Mouse (Mus musculus): ENCODE measurements around the gene Creb3l4. TPM values are rescaled to one million over a fixed set of nuclear protein-coding genes. Genes with fewer than 3 reads are reported as not detected.

Gene Creb3l4
- polyA plus RNA-seq, 1 experiment from 2014 or later: 1.3 TPM

DNA sequence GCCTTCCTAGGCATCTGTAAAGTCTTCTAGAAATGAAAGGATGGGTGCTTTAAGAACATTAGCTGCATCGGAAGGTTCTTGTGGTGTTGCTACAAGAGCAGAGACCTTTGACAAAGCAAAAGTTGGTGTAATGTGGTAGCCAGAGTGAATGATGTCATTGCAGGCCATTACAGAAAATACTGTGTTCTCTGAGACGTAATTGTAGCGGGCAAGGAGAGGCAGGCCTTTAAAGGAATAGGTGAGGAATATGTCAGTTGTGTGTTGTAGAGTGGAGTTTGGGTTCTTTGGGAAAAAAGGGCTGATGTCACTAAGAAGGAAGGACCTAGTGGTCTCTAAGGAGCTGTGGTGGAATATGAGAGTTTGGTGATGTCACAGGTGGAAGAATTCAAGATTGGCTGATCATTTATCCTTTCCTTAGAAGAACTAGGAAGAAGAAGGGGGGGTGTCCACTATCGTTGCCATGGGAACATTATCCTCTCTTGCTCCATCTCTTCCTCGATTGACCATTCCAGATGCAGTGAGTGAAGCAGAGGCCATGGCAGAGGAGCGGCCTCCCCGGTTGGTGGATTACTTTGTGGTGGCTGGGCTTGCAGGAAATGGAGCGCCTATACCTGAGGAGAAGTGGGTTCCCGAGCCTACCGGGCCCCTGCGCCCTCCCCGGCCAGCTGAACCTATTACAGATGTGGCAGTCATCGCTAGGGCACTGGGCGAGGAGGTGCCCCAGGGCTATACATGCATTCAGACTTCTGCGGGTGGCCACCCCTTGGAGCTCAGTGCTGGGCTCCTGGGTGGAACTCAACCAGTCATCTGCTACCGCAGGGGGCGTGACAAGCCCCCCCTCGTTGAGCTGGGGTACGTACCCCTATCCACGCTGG is 23.8 kb upstream of the Creb3l4 start:
- ATAC-seq (ENCODE audit: low read depth): no peak
- Histone ChIP-seq H3K9me3 (ENCODE audit: control insufficient read depth, low read length) (no peaks in the 10 kb centered on the region), H3K4me1 (ENCODE audit: control insufficient read depth, insufficient read depth, low read length) (peaks cover 7% of the 10 kb centered on the region), H3K9ac (replicated peaks; ENCODE audit: low read depth, low read length) (no peak overlapping the region), H3K4me3 (ENCODE audit: low read depth, low read length) (no peak overlapping the region), H3K27ac (ENCODE audit: low read depth, low read length) (no peak overlapping the region), H3K36me3 (ENCODE audit: control insufficient read depth, insufficient read depth, low read length) (peaks cover 21% of the 10 kb centered on the region), H3K4me2 (ENCODE audit: low read depth, low read length) (no peak overlapping the region), H3K27me3 (ENCODE audit: control insufficient read depth, insufficient read depth, low read length) (no peaks in the 10 kb centered on the region)
- WGBS: 94% methylated on average over 20 of the region's 20 CpGs

GRCm38 (mm10) chr3:90265932-90266741 is 22.8 kb upstream of the Creb3l4 start:
- Histone ChIP-seq H3K4me1 (ENCODE audit: control insufficient read depth, insufficient read depth, low read length) (peaks cover 7% of the 10 kb centered on the region), H3K27ac (ENCODE audit: low read depth, low read length) (peak overlapping the region; percentile 93), H3K4me3 (ENCODE audit: low read depth, low read length) (peak overlapping the region; percentile 86), H3K9ac (replicated peaks; ENCODE audit: low read depth, low read length) (peak overlapping the region; percentile 93), H3K27me3 (ENCODE audit: control insufficient read depth, insufficient read depth, low read length) (no peaks in the 10 kb centered on the region), H3K4me2 (ENCODE audit: low read depth, low read length) (peak overlapping the region; percentile 65), H3K36me3 (ENCODE audit: control insufficient read depth, insufficient read depth, low read length) (peaks cover 26% of the 10 kb centered on the region), H3K9me3 (ENCODE audit: control insufficient read depth, low read length) (no peaks in the 10 kb centered on the region)
- 26% methylated on average over 16 of the region's 16 CpGs for WGBS
- ATAC-seq (ENCODE audit: low read depth): peak; percentile 39

GRCm38 (mm10) chr3:90265034-90265931 is 22.0 kb upstream of the Creb3l4 start, which contains the start of gene Dennd4b:
Dennd4b (plus strand) TSS chr3:90265185.
- no peaks in the 10 kb centered on the region for H3K9me3 ChIP-seq (ENCODE audit: control insufficient read depth, low read length)
- no peaks in the 10 kb centered on the region for H3K27me3 ChIP-seq (ENCODE audit: control insufficient read depth, insufficient read depth, low read length)
- H3K4me3 ChIP-seq (ENCODE audit: low read depth, low read length): peak within 1 kb of the TSS; percentile 86
- H3K36me3 ChIP-seq (ENCODE audit: control insufficient read depth, insufficient read depth, low read length): peaks cover 29% of the 10 kb centered on the region
- under 1% methylated on average over 49 of the region's 87 CpGs for WGBS
- peak within 1 kb of the TSS; percentile 93 for H3K27ac ChIP-seq (ENCODE audit: low read depth, low read length)
- H3K4me2 ChIP-seq (ENCODE audit: low read depth, low read length): peak within 1 kb of the TSS; percentile 65
- peak; percentile 82 for ATAC-seq (ENCODE audit: low read depth)
- H3K9ac ChIP-seq (replicated peaks; ENCODE audit: low read depth, low read length): peak within 1 kb of the TSS; percentile 93
- H3K4me1 ChIP-seq (ENCODE audit: control insufficient read depth, insufficient read depth, low read length): peaks cover 7% of the 10 kb centered on the region

DNA sequence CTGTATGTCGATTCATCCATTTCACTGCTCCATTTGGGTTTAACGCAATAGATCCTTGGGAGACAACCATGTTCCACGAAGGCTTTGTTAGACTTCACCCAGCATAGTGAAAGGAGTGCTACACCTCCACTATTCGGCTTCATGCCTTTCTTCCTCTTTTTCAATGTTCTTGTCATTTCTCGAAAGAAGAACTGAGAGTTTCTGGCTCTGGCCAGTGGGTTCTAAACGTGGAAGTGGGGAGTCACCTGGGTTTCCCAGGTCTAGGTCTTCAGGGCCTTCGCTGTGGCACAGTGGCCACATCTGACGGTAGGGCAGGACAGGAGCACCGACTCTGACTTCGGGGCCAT is 21.3 kb upstream of the Creb3l4 start:
- peak overlapping the region; percentile 65 for H3K4me2 ChIP-seq (ENCODE audit: low read depth, low read length)
- ATAC-seq (ENCODE audit: low read depth): no peak
- H3K4me3 ChIP-seq (ENCODE audit: low read depth, low read length): peak overlapping the region; percentile 86
- H3K9me3 ChIP-seq (ENCODE audit: control insufficient read depth, low read length): no peaks in the 10 kb centered on the region
- H3K27ac ChIP-seq (ENCODE audit: low read depth, low read length): peak overlapping the region; percentile 93
- no peaks in the 10 kb centered on the region for H3K27me3 ChIP-seq (ENCODE audit: control insufficient read depth, insufficient read depth, low read length)
- 37% methylated on average over 10 of the region's 10 CpGs for WGBS
- H3K4me1 ChIP-seq (ENCODE audit: control insufficient read depth, insufficient read depth, low read length): peaks cover 7% of the 10 kb centered on the region
- peaks cover 36% of the 10 kb centered on the region for H3K36me3 ChIP-seq (ENCODE audit: control insufficient read depth, insufficient read depth, low read length)
- peak overlapping the region; percentile 93 for H3K9ac ChIP-seq (replicated peaks; ENCODE audit: low read depth, low read length)

GRCm38 (mm10) chr3:90263121-90263771 is 19.9 kb upstream of the Creb3l4 start:
- Histone ChIP-seq H3K27ac (ENCODE audit: low read depth, low read length) (no peak overlapping the region), H3K9ac (replicated peaks; ENCODE audit: low read depth, low read length) (no peak overlapping the region), H3K36me3 (ENCODE audit: control insufficient read depth, insufficient read depth, low read length) (peaks cover 47% of the 10 kb centered on the region), H3K4me2 (ENCODE audit: low read depth, low read length) (no peak overlapping the region), H3K27me3 (ENCODE audit: control insufficient read depth, insufficient read depth, low read length) (no peaks in the 10 kb centered on the region), H3K4me1 (ENCODE audit: control insufficient read depth, insufficient read depth, low read length) (peaks cover 7% of the 10 kb centered on the region), H3K9me3 (ENCODE audit: control insufficient read depth, low read length) (no peaks in the 10 kb centered on the region), H3K4me3 (ENCODE audit: low read depth, low read length) (no peak overlapping the region)
- no peak for ATAC-seq (ENCODE audit: low read depth)
- 96% methylated on average over 5 of the region's 5 CpGs for WGBS

- no peak for ATAC-seq (ENCODE audit: low read depth)
- Histone ChIP-seq H3K9me3 (ENCODE audit: control insufficient read depth, low read length) (no peaks in the 10 kb centered on the region), H3K9ac (replicated peaks; ENCODE audit: low read depth, low read length) (no peak overlapping the region), H3K4me3 (ENCODE audit: low read depth, low read length) (no peak overlapping the region), H3K27me3 (ENCODE audit: control insufficient read depth, insufficient read depth, low read length) (no peaks in the 10 kb centered on the region), H3K27ac (ENCODE audit: low read depth, low read length) (no peak overlapping the region), H3K4me1 (ENCODE audit: control insufficient read depth, insufficient read depth, low read length) (peaks cover 7% of the 10 kb centered on the region), H3K36me3 (ENCODE audit: control insufficient read depth, insufficient read depth, low read length) (peaks cover 50% of the 10 kb centered on the region), H3K4me2 (ENCODE audit: low read depth, low read length) (no peak overlapping the region)
- WGBS: 96% methylated on average over 4 of the region's 4 CpGs
Observed at GRCm38 (mm10) chr3:90258521-90258920, 15.2 kb upstream of the Creb3l4 start.

GRCm38 (mm10) chr3:90256731-90257530 is 13.6 kb upstream of the Creb3l4 start:
- peaks cover 40% of the 10 kb centered on the region for H3K36me3 ChIP-seq (ENCODE audit: control insufficient read depth, insufficient read depth, low read length)
- no peak overlapping the region for H3K9ac ChIP-seq (replicated peaks; ENCODE audit: low read depth, low read length)
- 90% methylated on average over 19 of the region's 19 CpGs for WGBS
- peaks cover 7% of the 10 kb centered on the region for H3K4me1 ChIP-seq (ENCODE audit: control insufficient read depth, insufficient read depth, low read length)
- no peak overlapping the region for H3K4me3 ChIP-seq (ENCODE audit: low read depth, low read length)
- no peaks in the 10 kb centered on the region for H3K9me3 ChIP-seq (ENCODE audit: control insufficient read depth, low read length)
- no peaks in the 10 kb centered on the region for H3K27me3 ChIP-seq (ENCODE audit: control insufficient read depth, insufficient read depth, low read length)
- no peak overlapping the region for H3K4me2 ChIP-seq (ENCODE audit: low read depth, low read length)
- ATAC-seq (ENCODE audit: low read depth): no peak
- H3K27ac ChIP-seq (ENCODE audit: low read depth, low read length): no peak overlapping the region
